Mouse (Mus musculus) hematopoietic multipotent progenitor cell, adult 10-12 weeks (in vitro differentiated cells): ENCODE data around the gene Tbc1d22a. TPM values are rescaled to one million over a fixed set of nuclear protein-coding genes. Genes with fewer than 3 reads are reported as not detected.

Source experiments
- polyA plus RNA-seq: library from polyadenylated mRNA; stranded (reverse); fragments of >175 nt; gene quantifications from 2 replicates; pipeline ENCODE4 v1.2.3, GENCODE M21; 2012; ENCODE audit warnings: low replicate concordance

Tbc1d22a gene
- polyA plus RNA-seq, result 9.4 and 19.0 TPM in 2 replicates

DNA sequence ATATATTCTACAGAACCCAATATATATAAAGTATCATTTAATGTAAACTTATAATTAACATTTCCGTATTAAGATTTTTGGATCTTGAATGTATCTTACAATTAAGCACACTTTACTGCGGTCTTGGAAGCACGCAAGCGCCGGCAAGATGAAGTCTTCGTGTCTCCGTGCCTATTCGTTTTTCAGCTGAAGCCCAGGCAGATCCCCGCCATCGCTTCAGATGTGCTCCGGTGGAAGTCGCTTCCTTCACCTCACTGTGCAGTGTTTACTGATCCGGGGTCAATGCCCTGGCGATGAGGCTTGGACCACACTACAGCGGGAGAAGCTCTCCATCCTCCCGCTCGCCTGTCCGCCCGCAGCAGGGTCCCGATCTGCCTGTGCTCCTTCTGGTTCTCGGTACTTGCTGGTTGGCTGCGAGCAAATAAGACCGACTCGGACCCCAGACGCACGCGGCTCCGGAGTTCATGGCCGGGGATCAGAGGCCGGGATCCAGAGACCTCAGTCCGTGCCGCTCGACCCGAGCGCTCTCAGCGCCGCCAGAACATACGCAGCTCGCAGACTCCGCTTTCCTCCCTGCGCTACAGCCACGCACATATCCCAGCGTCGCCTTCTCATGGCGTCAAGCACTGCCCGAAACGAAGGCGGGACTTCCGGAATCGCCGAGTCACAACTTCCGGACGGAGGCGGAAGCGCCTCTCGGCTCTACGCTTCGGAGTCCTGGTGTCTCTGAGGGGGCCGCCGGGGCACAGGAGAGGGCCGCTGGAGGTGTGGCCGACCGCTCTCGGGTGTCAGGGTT, at the start of gene Tbc1d22a:
Tbc1d22a (plus strand) TSS at position 707 of the 796 bp plus-strand sequence.

DNA sequence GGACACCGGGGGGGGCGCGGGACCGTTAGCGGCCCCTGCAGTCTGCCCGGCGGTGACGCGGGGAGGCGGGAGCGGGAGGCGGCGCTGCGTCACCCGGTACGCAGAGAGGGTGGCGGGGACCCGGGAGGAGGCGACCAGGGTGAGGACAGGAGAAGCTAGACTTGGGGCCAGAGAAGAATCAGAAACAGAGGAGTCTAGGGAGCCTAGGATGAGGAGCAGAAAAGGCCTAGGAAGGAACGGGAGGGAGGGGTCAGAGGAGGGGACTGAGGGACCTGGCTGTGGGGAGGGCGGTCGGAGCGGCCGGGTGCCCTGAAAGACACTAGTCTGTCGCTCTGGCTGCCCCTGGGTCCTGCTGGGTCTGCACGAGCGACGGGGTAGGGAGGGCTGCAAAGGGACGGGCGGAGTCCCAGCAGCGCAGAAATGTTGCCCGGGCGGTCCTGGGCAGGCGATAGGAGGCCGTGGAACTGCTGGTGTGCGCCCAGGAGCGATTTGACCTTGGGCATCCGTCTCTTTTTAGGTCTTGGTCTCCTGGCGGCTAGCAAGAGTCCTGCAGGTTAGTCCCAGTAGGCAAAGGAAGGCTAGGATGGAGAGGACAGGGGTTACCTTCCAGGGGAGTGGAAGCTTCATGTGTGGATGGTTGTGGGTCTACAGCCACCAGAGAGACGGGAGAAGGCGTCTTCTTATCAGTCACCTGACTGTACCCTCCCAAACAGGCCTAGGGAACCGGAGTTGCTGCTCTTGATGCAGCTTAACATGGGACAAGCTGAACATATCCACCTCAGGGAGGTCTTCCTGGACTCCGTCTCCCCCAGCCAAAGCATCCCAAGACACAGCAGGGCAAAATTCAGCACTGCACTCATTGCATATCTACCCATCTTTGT, 28.3 kb upstream of the Tbc1d22a start, which contains the start of gene Cerk:
Cerk (minus strand) TSS at position 453 of the 881 bp plus-strand sequence.

Other genes with a start within 250 kb of the Tbc1d22a start
- gene Celsr1, start 180.7 kb upstream of the Tbc1d22a start, polyA plus RNA-seq, result 18.6 and 51.8 TPM in 2 replicates
- gene Gramd4, start 156.8 kb upstream of the Tbc1d22a start, polyA plus RNA-seq, result 35.3 and 45.5 TPM in 2 replicates
- 41.1 and 61.6 TPM in 2 replicates for gene Cerk, start 28.3 kb upstream of the Tbc1d22a start, polyA plus RNA-seq